Mouse (Mus musculus) granulocyte monocyte progenitor cell, adult 5-6 weeks (primary cell): ENCODE data around the gene Krt27. TPM values are rescaled to one million over a fixed set of nuclear protein-coding genes. Genes with fewer than 3 reads are reported as not detected.

Experiments used
- ATAC-seq: replicated peaks from 2 replicates; pipeline ENCODE4 v1.8.0; 2016; ENCODE audit warnings: mild to moderate bottlenecking, moderate TSS enrichment, inconsistent platforms; ENCODE audit not compliant: poor library complexity, severe bottlenecking
- total RNA-seq, 2 experiments: library from RNA; stranded (forward) in 1 of 2; stranded (reverse) in 1 of 2; fragments of 200-712, 200-1000 nt in 1 of 2; fragments of >200 nt in 1 of 2; fragmentation: Nextera tagmentation in 1 of 2; gene quantifications; 2 replicates each; pipeline ENCODE4 v1.2.3; 2014 to 2017

Krt27 gene
- total RNA-seq (2014; fragmentation: Nextera tagmentation) = not detected in 2 replicates
- not detected in 2 replicates for total RNA-seq (2017)

GRCm38 (mm10) chr11:99351004-99351403, at the start of gene Krt27:
Gene Krt27 (minus strand): TSS chr11:99351104.
- ATAC-seq = no peak

- no peak for ATAC-seq
Measured at GRCm38 (mm10) chr11:99399956-99400549, 49.1 kb upstream of the Krt27 start.

- ATAC-seq = no peak
Measured at GRCm38 (mm10) chr11:99398832-99399231, 47.9 kb upstream of the Krt27 start.

GRCm38 (mm10) chr11:99398084-99398483, 47.2 kb upstream of the Krt27 start:
- no peak for ATAC-seq

- no peak for ATAC-seq
Measured at GRCm38 (mm10) chr11:99396661-99397060, 45.8 kb upstream of the Krt27 start.

GRCm38 (mm10) chr11:99396034-99396433, 45.1 kb upstream of the Krt27 start:
- no peak for ATAC-seq

- ATAC-seq = no peak
Measured at GRCm38 (mm10) chr11:99392492-99392891, 41.6 kb upstream of the Krt27 start.

GRCm38 (mm10) chr11:99391375-99391774, 40.5 kb upstream of the Krt27 start:
- ATAC-seq = no peak

- no peak for ATAC-seq
Measured at GRCm38 (mm10) chr11:99390866-99391265, 40.0 kb upstream of the Krt27 start.

GRCm38 (mm10) chr11:99389264-99389663, 38.4 kb upstream of the Krt27 start, which contains the start of gene Krt10:
Gene Krt10 (minus strand): TSS chr11:99389364.
- ATAC-seq = no peak

- ATAC-seq = no peak
Measured at GRCm38 (mm10) chr11:99388661-99389060, 37.8 kb upstream of the Krt27 start.

- peak; percentile 99 for ATAC-seq
Measured at GRCm38 (mm10) chr11:99385813-99386721, 35.2 kb upstream of the Krt27 start.

- peak; percentile 82 for ATAC-seq
Measured at GRCm38 (mm10) chr11:99379568-99379967, 28.7 kb upstream of the Krt27 start.

GRCm38 (mm10) chr11:99374803-99375202, 23.9 kb upstream of the Krt27 start, which contains the start of gene Krt28:
Gene Krt28 (minus strand): TSS chr11:99374903.
- no peak for ATAC-seq

GRCm38 (mm10) chr11:99369853-99370451, 19.0 kb upstream of the Krt27 start:
- ATAC-seq = peak; percentile 86

GRCm38 (mm10) chr11:99369229-99369628, 18.3 kb upstream of the Krt27 start:
- ATAC-seq = no peak

- ATAC-seq = 0 out of 2 replicates have a peak, but pooled peaks have one; percentile 25
Measured at GRCm38 (mm10) chr11:99366791-99367190, 15.9 kb upstream of the Krt27 start.

- ATAC-seq = peak; percentile 44; the same call in 1 of the 2 replicates
Measured at GRCm38 (mm10) chr11:99364412-99364811, 13.5 kb upstream of the Krt27 start.

GRCm38 (mm10) chr11:99361423-99361822, 10.5 kb upstream of the Krt27 start:
- no peak for ATAC-seq

- no peak for ATAC-seq
Measured at GRCm38 (mm10) chr11:99339299-99339847, 11.5 kb downstream of the Krt27 start.

GRCm38 (mm10) chr11:99337866-99338265, 13.0 kb downstream of the Krt27 start, which contains the start of gene Krt26:
Gene Krt26 (minus strand): TSS chr11:99337966.
- no peak for ATAC-seq
